Mouse (Mus musculus) midbrain, embryonic 15.5 days (tissue): ENCODE measurements around the gene Chst12. TPM values are rescaled to one million over a fixed set of nuclear protein-coding genes. Genes with fewer than 3 reads are reported as not detected.

Experiments used
- ATAC-seq: fragments of 200-750 bp; cut with Nextera tagmentation; replicated peaks from 2 replicates; pipeline ENCODE4 v1.8.0; 2017; ENCODE audit warnings: moderate TSS enrichment
- H3K27ac ChIP-seq: fragments of 300-500 bp; sonication (generic); 2 replicates; pipeline ENCODE4 v1.5.1; 2015; ENCODE audit warnings: mild to moderate bottlenecking, inconsistent platforms
- H3K27me3 ChIP-seq: fragments of 300-500 bp; sonication (generic); replicated peaks from 2 replicates; pipeline ENCODE4 v1.6.1; 2015; ENCODE audit warnings: inconsistent platforms
- H3K36me3 ChIP-seq: fragments of 300-500 bp; sonication (generic); replicated peaks from 2 replicates; pipeline ENCODE4 v1.6.1; 2015; ENCODE audit warnings: inconsistent platforms
- H3K4me1 ChIP-seq: fragments of 300-500 bp; sonication (generic); 2 replicates; pipeline ENCODE4 v1.6.1; 2015; ENCODE audit warnings: inconsistent platforms
- H3K4me2 ChIP-seq: fragments of 300-500 bp; sonication (generic); 2 replicates; pipeline ENCODE4 v1.6.1; 2015; ENCODE audit warnings: inconsistent platforms, mild to moderate bottlenecking, moderate library complexity
- H3K4me3 ChIP-seq: fragments of 300-500 bp; sonication (generic); 2 replicates; pipeline ENCODE4 v1.5.1; 2015; ENCODE audit warnings: mild to moderate bottlenecking, inconsistent platforms
- H3K9ac ChIP-seq: fragments of 300-500 bp; sonication (generic); 2 replicates; pipeline ENCODE4 v1.6.1; 2015; ENCODE audit warnings: mild to moderate bottlenecking, inconsistent platforms
- H3K9me3 ChIP-seq: fragments of 300-500 bp; sonication (generic); 2 replicates; pipeline ENCODE4 v1.6.1; 2016; ENCODE audit warnings: inconsistent platforms
- WGBS: fragments of 180-500 bp; shearing (Covaris S2); methylation state at CpG from one replicate; pipeline ENCODE4 v1.1.7; 2015; ENCODE audit warnings: mixed read lengths; 5-methylcytosine and 5-hydroxymethylcytosine counted together
- polyA plus RNA-seq: library from polyadenylated mRNA; unstranded; fragments of >200 nt; fragmentation: Nextera tagmentation; extraction: Ambion mirVana; gene quantifications from 2 replicates; pipeline ENCODE4 v1.2.1, GENCODE M21; 2015

Chst12 gene
- polyA plus RNA-seq, 1 experiment from 2014 or later, result 25.1 TPM

DNA sequence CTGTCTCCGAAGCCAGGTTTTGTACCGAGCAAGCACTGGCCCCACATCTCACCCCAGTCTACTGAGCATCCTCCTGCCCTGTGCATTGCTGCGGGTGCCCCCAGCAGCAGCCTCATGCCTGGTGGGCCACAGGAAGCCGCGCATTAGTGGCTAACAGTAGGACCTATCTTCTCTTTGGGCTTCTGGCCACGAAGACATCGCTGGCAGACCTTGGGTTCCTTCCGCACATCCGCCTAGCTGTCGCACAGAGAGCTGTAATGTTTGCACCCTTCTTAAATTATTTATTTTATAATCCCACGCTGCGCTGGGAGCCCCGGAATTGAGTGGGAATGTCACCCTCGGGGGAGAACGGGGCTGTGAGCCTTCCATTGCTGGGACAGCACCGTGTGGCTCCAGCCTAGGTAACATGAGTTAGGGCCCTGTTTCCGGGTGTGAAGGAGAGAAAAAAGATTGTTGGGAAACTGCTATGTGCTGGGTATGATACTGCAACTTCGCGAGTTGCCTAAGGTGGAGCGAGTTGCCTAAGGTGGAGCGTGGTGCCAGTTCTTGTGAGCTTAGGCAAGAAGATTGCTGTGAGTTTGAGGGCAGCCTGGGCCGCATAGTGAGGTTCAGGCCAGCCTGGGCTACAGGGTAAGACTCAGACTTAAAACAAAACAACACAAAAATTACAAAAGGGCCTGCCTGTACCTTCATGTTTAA is 895 bp downstream of the Chst12 start:
- WGBS, result 41% methylated on average over 22 of the region's 22 CpGs
- Histone ChIP-seq H3K4me1 (peaks cover 57% of the 10 kb centered on the region), H3K27ac (peak overlapping the region; percentile 71), H3K27me3 (peaks cover 6% of the 10 kb centered on the region; the same call in 1 of the 2 replicates), H3K4me2 (peak overlapping the region; percentile 78), H3K9ac (peak overlapping the region; percentile 60), H3K9me3 (no peaks in the 10 kb centered on the region), H3K36me3 (no peaks in the 10 kb centered on the region), H3K4me3 (peak overlapping the region; percentile 52)
- ATAC-seq, result peak; percentile 32; the same call in 1 of the 2 replicates

DNA sequence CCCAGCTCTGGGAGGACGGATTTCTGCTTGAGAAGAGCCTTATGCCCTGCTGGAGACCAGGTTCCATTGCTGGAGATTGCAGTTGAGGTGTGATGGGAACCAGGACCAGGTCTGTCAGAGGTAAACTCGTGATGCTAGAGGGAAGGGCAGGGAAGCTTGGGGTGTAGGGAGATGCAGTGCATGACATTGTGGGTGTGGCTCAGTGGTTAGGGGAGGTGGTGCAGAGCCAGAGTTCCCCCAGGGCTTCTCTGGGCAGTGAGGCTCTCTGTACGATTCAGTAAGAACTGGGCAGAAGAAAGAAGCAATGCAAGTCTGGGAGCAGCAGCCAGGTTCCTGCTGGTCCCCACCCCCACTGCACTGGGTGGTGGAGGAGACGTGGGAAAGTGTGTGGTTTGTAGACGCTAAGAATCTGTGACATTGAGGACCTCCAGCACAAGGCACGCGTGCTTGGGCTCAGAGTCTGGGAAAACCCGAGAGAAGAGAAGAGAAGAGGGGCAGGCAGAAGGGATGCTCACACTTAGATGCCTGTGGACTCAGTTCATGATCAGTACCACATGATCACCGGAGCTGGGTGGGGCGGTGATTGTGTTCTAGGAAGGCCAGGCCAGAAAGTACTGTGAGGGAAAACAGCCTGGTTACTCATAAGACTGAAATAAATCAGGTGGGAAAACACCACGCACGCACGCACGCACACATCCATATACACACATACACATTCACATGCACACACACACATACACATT is 2.3 kb downstream of the Chst12 start:
- no peak overlapping the region for H3K4me2 ChIP-seq
- peaks cover 6% of the 10 kb centered on the region; the same call in 1 of the 2 replicates for H3K27me3 ChIP-seq
- no peaks in the 10 kb centered on the region for H3K9me3 ChIP-seq
- no peak for ATAC-seq
- H3K27ac ChIP-seq, result no peak overlapping the region
- H3K36me3 ChIP-seq, result no peaks in the 10 kb centered on the region
- no peak overlapping the region for H3K4me3 ChIP-seq
- no peak overlapping the region for H3K9ac ChIP-seq
- peaks cover 54% of the 10 kb centered on the region for H3K4me1 ChIP-seq
- 89% methylated on average over 14 of the region's 14 CpGs for WGBS

DNA sequence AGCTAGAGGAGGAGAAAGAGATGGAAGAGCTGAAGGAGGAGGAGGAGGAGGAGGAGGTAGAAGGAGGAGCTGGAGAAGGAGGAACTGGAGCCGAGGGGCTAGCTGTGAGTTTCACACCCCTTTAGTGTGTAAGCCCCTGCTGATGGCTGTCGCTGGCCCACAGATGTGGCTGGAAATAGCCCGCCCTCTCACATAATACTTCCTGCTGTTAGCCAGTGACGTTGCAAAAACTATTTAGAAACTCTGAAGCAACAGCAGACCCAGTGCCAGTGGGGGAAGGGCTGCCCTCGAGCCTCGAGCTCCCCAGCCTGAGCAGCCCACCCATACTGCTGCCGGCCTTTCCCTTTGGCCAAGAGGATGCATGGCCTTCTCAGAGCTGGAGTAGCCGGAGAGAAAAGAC is 3.3 kb downstream of the Chst12 start:
- no peak overlapping the region for H3K27ac ChIP-seq
- no peaks in the 10 kb centered on the region for H3K9me3 ChIP-seq
- peaks cover 53% of the 10 kb centered on the region for H3K4me1 ChIP-seq
- no peaks in the 10 kb centered on the region for H3K36me3 ChIP-seq
- ATAC-seq, result no peak
- H3K27me3 ChIP-seq, result no peaks in the 10 kb centered on the region; the same call in 1 of the 2 replicates
- no peak overlapping the region for H3K4me2 ChIP-seq
- WGBS, result 38% methylated on average over 8 of the region's 8 CpGs
- no peak overlapping the region for H3K4me3 ChIP-seq
- no peak overlapping the region for H3K9ac ChIP-seq

DNA sequence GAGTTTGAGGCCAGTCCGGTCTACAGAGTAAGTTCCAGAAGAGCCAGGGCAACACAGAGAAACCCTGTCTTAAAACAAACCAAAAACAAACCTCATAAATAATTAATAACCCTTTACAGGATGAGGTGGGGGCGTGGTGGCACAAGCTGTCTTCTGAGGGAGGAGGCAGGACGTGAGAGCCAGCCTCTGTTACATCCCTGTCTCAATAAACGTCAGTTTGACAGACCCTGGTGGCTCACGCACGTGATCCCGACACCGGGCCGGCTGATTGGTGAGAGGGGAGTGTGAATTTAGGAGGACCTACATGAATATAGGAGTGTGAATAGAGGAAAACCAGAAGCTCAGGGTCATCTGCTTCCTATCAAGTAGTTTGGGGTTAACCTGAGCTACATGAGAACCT is 3.9 kb downstream of the Chst12 start:
- no peaks in the 10 kb centered on the region for H3K9me3 ChIP-seq
- H3K9ac ChIP-seq, result no peak overlapping the region
- ATAC-seq, result no peak
- 44% methylated on average over 9 of the region's 9 CpGs for WGBS
- H3K4me2 ChIP-seq, result no peak overlapping the region
- H3K36me3 ChIP-seq, result no peaks in the 10 kb centered on the region
- no peak overlapping the region for H3K27ac ChIP-seq
- no peaks in the 10 kb centered on the region for H3K27me3 ChIP-seq
- peaks cover 53% of the 10 kb centered on the region for H3K4me1 ChIP-seq
- no peak overlapping the region for H3K4me3 ChIP-seq

DNA sequence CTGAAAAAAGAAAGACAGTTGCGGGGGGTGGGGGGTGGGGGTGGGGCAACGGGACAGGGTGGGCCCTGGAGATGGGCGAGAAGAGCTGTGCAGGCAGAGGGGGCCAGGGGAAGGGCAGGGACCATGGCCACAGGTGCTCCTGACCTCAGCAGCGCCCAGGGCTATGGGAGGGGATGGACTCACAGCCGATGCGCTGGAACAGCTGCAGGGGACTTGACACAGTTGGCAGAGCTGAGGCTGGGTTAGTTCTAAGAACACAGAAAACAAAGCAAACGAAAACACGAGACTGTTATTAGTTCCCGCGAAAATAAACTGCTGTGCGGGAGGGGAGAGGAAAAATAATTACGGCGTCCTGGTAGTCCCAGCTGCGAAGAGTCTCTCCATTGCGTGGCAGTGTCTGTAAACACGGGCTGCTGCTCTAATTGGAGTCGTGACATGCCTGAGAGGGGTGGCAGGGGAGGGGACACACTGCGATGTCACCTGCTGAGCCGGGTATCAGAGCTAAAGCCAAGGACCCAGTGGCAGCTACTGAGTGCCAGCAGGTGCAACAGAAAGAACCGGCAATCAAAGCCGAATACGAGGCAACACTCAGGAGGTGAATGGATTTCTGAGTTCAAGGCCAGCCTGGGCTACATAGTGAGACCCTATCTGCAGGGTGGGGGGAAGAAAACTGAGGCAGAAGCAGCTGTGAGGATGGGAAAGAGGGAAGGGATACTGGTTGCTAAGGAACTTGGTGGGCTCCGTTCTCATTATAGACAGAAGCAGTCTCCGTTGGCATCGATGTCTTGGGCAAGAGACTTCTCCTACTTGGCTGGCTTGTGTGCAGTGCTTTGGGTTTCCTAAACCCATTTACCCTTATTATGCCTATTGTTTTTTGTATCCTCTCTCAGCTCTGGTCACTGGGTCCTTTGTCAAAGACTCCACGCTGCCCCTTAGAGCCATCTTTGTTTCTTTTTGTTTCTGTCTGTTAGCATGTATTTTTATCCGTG is 5.0 kb downstream of the Chst12 start:
- peak overlapping the region; percentile 26 for H3K4me2 ChIP-seq
- no peak overlapping the region for H3K4me3 ChIP-seq
- H3K27me3 ChIP-seq, result no peaks in the 10 kb centered on the region
- peaks cover 46% of the 10 kb centered on the region for H3K4me1 ChIP-seq
- WGBS, result 46% methylated on average over 27 of the region's 27 CpGs
- 0 out of 2 replicates have a peak overlapping the region, but pooled peaks have one; percentile 47 for H3K27ac ChIP-seq
- no peak for ATAC-seq
- H3K9me3 ChIP-seq, result no peaks in the 10 kb centered on the region
- H3K36me3 ChIP-seq, result no peaks in the 10 kb centered on the region
- no peak overlapping the region; the same call in 1 of the 2 replicates for H3K9ac ChIP-seq

DNA sequence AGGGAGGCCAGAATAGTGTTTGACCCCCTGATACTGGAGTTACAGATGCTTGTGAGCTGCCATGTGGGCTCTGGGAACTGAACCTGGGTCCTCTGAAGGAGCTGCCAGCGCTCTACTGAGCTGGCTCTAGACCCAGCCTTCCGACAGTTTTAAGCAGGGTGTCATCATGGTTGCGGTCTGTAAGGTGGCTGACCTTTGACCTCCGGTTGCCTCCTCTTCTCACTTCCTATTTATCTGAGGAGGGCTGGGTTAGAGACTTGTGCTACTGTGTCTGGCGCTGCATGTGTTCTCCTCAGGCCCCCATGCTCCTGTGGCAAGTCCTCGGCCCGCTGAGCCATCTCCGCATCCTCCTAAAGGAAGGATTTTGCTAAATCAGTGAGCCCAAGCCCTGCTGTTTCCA is 8.6 kb downstream of the Chst12 start:
- Histone ChIP-seq H3K9ac (no peak overlapping the region), H3K36me3 (no peaks in the 10 kb centered on the region), H3K4me1 (peaks cover 17% of the 10 kb centered on the region), H3K4me3 (no peak overlapping the region), H3K27ac (no peak overlapping the region), H3K9me3 (no peaks in the 10 kb centered on the region), H3K4me2 (no peak overlapping the region), H3K27me3 (no peaks in the 10 kb centered on the region)
- ATAC-seq, result no peak
- WGBS, result 77% methylated on average over 8 of the region's 8 CpGs

DNA sequence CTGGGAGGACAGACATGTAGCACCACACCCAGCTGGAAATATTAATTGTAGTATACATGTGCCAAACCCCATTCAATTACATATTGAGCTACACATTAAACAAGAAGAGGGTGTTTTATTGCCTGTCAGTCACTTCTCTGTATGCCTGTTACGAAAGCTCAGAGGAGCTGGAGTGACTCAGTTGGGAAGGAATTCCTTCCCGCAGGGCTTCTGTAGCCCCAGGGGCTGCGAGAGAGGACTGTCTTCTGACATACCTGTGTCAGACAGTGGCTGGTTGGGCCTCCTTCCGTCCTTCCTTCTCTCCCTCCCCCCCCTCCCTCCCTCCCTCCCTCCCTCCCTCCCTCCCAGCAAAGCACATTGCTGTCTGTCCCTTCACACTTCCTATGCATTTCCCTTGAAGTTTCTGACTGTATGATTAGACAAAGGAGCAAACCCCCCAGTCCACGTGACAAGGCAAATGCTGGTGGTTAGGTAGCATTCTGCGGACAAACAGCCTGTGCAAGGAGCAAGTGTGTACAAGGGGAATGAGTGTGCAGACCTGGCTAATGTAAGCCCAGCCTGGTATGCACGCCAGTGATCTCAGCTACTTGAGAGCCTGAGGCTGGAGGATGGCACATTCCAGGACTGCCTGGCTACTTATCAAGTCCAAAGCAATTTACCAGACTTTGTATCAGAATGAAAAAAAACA is 9.6 kb downstream of the Chst12 start:
- ATAC-seq, result no peak
- H3K36me3 ChIP-seq, result no peaks in the 10 kb centered on the region
- 65% methylated on average over 7 of the region's 7 CpGs for WGBS
- no peak overlapping the region for H3K4me3 ChIP-seq
- H3K9ac ChIP-seq, result no peak overlapping the region
- H3K27me3 ChIP-seq, result no peaks in the 10 kb centered on the region
- H3K9me3 ChIP-seq, result no peaks in the 10 kb centered on the region
- H3K27ac ChIP-seq, result no peak overlapping the region
- peaks cover 7% of the 10 kb centered on the region for H3K4me1 ChIP-seq
- H3K4me2 ChIP-seq, result no peak overlapping the region

DNA sequence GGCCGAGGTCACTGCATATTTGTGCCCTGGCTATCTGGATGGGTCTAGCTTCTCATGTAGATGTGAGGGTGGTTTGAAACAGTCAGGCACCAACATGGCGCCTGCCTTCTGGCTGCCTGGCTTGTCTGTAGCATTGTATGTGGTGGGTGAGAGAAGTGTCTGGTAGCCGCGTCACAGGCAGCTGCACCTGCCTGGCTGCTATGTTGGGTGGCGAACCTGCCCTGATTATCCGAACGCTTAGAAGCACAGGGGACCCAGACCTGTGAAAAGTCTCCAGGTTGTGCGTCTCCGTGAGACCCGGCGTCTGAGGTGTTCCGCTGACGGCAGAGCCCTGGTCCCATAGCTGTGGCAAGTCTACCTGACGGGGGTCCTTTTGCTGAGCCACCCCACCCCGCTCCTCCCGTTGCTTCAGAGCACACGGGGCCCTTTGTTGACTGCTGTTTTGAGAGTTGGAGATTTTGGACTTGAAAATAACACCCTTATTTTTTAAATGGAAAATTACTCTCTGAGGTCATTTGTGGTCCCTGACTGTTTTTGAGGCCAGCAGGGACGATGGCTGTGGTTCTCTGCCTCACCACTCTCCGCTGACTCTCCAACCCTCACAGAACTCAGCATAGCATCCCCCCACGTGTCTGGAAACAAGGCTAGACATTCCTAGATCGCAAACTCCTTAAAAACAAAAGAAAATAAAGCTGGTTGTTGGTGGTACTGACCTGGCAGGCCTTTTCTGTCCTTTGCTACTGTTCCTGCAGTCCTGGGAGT is 12.0 kb downstream of the Chst12 start:
- no peaks in the 10 kb centered on the region for H3K27me3 ChIP-seq
- H3K4me2 ChIP-seq, result no peak overlapping the region
- WGBS, result 93% methylated on average over 21 of the region's 21 CpGs
- no peak for ATAC-seq
- no peaks in the 10 kb centered on the region for H3K9me3 ChIP-seq
- H3K4me3 ChIP-seq, result no peak overlapping the region
- no peaks in the 10 kb centered on the region for H3K36me3 ChIP-seq
- H3K27ac ChIP-seq, result no peak overlapping the region
- no peak overlapping the region for H3K9ac ChIP-seq
- no peaks in the 10 kb centered on the region for H3K4me1 ChIP-seq

DNA sequence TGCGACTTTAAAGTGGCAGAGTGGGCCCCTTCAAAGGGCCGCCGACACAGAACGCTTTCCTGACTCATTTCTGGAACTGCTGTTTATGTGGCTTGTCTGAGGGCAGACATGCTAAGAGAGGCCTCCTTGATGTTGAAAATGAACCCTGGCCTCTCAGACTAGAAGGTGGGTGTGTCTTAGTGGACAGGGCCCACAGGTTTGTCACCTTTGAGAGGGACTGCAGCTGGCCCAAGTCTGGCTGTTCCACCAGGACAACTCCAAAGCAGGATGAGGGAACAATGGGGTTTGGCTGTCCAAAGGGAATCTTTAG is 12.5 kb downstream of the Chst12 start:
- WGBS, result 85% methylated on average over 4 of the region's 4 CpGs
- no peak for ATAC-seq

DNA sequence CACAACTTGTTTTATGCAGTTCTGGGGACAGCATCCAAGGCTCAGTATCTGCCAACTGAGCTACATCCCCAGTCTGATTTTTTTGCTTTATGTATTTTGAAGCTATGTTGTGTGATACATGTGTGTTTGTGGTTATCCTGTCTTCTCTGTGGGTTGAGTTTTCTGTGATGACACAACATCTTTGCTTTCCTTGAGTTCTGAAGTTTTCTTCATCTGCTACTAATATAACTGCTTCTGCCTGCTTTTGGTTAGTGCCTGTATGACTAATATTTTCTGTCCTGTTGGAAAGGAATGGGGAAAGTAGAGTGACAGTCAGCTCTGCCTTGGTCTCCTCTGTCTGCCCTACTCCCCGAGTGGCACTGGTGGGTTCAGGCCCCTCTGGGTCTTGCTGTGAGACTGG is 15.8 kb downstream of the Chst12 start:
- Histone ChIP-seq H3K9me3 (no peaks in the 10 kb centered on the region), H3K27me3 (no peaks in the 10 kb centered on the region), H3K27ac (no peak overlapping the region), H3K4me2 (no peak overlapping the region), H3K36me3 (peaks cover 19% of the 10 kb centered on the region), H3K4me3 (no peak overlapping the region), H3K9ac (no peak overlapping the region), H3K4me1 (no peaks in the 10 kb centered on the region)
- 88% methylated on average over 1 of the region's 1 CpGs for WGBS
- no peak for ATAC-seq

More for the DNA sequence above, 12.5 kb downstream of the Chst12 start:
- no peak overlapping the region for H3K27ac ChIP-seq
- H3K27me3 ChIP-seq, result no peaks in the 10 kb centered on the region
- no peaks in the 10 kb centered on the region for H3K4me1 ChIP-seq
- H3K9ac ChIP-seq, result no peak overlapping the region
- no peaks in the 10 kb centered on the region for H3K9me3 ChIP-seq
- no peaks in the 10 kb centered on the region for H3K36me3 ChIP-seq
- H3K4me2 ChIP-seq, result no peak overlapping the region
- H3K4me3 ChIP-seq, result no peak overlapping the region

DNA sequence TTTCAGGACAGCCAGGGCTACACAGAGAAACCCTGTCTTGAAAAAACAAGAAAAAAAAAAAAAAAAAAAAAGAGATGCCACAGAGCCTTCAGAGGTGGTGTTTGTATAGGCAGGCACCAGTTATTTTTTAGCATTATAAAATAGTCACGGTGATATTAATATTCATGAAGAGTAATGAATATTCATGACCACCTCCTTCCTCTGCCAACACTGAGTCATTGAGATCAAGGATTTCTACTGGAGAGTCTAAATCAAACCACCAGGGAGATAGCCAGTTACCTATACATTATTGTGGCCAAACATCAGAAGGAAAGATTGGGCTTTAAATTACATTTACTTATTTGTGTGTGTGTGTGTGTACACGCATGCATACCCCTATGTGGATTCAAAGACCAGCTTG is 21.4 kb downstream of the Chst12 start:
- Histone ChIP-seq H3K4me1 (no peaks in the 10 kb centered on the region), H3K36me3 (peaks cover 19% of the 10 kb centered on the region), H3K4me2 (no peak overlapping the region), H3K9me3 (no peaks in the 10 kb centered on the region), H3K4me3 (no peak overlapping the region), H3K9ac (no peak overlapping the region), H3K27ac (no peak overlapping the region), H3K27me3 (no peaks in the 10 kb centered on the region)
- ATAC-seq, result no peak
- 57% methylated on average over 2 of the region's 2 CpGs for WGBS
